Mouse (Mus musculus) yolk sac, embryonic 10.5 days (tissue): Measurements from ENCODE around the gene Sclt1.
A peak's percentile ranks its signal among the peaks of the same experiment; 100 is the strongest.
"Not testable (repeated sequence)": the region's sequence is repeated elsewhere in the genome, so short reads cannot be mapped to it uniquely, and the experiment has no call there.

Source experiments
- DNase-seq: peaks from one replicate; pipeline ENCODE4 v3.0.0-alpha.2; 2017; ENCODE audit warnings: low spot score

The Sclt1 gene

DNA sequence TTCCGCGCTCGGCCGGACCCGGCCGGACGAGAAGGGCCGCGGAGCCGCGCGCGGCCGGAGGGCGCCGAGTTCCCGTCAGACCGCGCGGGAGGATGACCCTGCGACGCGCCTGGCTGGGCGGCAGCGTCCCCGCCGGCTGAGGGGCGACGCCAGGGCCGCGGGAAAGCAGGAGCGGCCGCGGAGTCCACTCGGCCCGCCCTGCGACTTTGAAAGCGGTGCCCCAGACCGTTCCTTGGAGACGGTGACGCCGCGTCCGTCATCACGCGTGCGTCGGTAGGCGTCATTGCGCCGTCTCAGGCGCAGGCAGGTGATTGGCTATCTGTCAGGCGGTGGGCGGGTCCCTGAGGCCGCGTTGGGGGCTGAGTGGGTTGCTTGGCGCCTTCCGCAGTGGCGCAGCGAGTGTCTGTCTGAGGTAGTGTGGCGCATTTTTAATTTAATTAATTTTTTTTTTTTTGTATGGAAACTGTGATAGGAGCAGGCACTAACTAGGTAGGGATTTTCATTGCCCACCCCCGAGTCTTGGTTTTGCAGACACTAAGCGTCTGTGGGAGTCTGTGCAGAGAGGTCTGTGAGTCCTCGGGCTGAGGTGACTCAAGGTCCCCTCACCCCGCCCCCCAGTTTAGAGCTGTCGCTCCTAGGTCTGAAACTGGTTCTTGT lies at the start of gene Sclt1, which contains the start of gene D3Ertd751e:
Gene Sclt1 (minus strand): TSS at position 237 of the 657 bp plus-strand sequence.
Gene D3Ertd751e (plus strand): TSS at position 334 of the 657 bp plus-strand sequence.
- peak; percentile 94 for DNase-seq

DNA sequence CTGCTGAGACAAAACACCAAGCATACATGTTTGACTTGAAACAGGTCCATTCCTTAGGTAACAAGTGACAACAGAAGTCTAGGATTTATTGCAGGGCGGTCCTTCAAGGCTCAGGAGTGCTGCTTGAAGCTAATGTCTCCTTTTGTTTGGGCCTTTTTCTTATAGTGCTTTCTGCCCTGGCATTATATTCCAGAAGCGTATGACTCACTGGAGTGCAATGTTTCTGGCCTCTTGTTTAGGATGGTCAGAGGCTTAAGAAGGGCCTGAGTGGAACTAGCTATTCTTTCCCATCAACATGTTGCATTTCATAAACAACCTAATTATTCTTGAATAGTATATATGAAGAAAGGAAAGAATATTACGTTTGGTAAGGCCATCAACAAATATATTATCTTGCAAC lies 19.8 kb upstream of the Sclt1 start:
- no peak for DNase-seq

DNA sequence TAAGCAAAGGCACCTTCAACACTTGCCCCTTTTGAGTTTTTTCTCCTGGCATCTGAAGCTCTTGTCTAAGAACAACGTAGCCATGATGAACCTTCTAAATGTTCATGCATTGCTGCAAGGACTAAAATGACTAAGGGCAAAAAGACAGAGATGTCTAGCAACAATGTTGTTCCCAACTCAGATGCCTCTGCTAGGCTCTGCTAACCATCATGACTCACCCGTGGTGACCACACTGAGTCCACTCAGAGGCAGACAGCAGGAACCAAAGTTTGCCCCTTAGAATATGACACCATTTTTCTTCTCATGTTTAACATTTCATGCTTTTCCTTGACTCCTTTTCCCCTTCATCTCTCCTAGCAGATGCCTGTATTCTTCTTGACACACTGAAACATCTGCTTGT lies 12.2 kb upstream of the Sclt1 start:
- no peak for DNase-seq

DNA sequence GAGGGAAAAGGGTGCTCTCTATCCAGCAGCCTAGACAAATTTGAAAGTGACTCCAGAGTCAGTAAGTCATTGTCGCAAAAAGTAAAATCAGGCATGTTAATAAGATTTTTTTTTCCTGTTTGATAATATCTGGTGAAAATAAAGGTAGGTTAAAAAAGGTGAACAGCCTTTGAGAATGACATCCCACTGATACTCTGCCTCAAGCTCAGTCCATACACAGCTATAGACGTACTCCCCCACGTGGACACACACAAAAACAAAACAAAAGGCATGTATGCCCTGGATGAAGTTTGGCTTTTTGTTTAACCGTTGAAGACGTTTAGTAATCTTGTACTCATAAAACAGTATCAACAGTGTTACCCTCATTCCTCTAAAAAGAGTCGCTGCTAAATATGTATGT lies 1.1 kb upstream of the Sclt1 start:
- DNase-seq, result no peak

DNA sequence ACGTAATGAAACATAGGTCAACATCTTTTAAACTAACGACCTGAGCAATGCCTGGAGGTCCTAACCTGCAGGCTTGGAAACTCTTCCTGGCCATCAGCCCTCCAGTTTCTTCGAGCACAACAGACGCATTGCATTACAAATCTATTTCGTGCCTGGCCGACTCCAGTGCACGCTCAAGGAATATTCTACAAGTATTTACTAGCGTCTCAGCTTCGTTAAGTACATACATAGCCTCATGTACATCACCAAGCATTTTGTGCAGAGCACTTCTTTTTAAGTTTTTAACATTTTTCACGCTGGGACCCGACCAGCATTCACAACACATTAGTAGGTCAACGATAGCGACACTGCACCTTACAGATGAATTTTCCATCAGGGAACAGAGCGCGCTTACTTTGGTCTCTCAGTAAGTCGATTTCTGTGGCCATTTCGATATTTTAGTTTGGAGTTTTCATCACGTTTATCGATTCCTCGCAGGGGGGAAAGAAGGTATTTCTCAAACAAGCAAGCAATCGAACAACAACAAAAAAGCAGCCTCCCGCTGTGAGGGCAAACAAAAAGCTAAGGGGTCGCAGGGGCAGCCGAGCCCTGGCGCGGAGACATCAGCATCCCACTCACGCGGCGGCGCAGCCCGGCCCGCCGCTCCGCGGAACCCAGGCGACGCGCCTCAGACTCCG lies 575 bp downstream of the Sclt1 start:
- DNase-seq, result peak; percentile 3

DNA sequence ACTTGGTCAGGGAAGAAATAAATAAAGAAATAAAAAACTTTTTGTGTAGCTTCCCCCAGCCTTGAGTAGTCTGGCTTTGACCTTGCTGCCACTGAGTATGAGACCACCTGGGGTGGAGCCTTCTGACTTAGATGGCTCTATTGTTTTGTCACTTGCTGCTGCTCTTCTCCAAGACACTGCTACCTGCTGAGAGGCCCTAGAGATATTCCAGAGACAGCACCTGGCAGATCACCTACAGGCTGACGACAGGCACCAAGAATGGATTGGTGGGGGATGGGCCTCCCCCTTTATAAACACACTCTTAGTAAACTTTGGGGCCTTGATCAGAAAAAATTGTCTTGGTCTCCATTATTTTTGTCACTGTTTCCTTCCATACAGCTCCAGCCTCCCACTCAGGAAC lies 46.6 kb downstream of the Sclt1 start:
- DNase-seq, result no peak

DNA sequence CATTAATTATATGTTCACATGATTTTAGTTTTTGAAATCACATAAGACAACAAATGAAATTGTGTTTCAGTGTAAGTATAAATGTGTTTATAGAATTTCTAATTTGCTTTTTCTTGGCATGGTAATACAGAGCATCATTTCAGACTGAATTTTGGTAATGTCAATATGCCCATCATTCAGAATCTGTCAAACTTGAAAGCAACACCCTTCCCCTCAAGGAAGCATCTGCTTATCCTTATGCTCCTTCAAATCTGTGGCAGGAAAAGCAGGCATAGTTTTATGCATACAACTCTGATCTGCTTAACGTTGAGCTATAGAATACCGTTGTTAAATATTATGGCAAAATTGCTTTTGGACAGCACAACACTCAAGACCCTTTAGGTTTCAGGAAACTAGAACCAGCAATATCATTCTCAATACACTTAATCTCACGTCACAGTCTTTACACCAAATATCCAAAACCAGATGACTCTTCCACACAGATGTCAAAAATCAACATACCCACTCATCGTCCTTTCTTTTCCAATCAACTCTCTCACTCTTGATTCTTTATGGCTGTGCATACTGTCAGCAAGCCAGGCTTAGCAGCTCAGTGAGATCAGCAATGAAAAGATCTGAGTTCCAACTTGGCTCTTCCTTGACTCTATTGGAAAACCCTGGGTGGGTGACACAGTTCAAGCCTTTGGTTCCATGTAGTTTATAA lies 49.7 kb downstream of the Sclt1 start:
- DNase-seq, result no peak

DNA sequence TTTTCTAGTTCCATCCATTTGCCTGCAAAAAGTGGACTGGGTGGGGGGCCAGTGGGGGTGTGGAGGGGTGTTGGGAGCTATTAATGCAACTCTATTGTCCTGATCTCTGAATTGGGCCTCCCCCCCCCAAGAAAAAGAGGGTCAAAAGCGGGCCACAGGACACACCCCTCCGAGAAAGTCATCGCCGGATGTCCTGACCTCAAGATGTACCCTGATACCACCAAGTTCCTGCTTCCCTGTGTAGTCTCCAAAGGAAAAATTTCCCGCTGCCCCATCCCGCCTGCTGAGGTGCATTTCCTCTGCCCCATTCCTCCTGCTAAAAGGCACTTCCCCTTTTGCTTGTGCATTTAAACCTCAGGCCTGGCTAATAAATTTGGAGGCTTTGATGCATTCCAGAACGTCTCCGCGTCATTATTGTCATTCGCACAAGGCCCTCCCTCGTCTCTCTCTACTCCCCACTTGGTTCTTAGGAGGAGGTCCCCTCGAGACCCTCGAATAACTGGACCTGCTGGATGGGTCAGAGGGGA lies 52.1 kb downstream of the Sclt1 start:
- not testable (repeated sequence) for DNase-seq

DNA sequence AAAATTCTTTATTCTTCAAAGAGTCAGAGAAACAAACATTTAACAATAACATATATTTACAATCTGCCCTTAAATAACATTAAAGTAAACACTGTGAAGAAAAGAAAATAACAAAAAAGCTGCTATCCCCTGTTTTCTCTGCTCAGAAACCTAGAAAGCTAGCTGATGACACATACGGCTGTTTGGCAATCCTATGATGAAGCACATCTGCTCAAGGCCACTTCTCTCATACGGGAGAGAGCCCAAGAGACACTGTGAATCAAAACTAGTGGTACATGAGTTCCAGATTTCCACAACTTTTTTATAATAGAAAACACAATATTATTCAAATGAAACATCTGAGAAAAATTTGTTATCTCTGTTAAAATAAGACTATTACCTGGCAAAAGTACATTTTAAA lies 55.9 kb downstream of the Sclt1 start:
- DNase-seq, result no peak

DNA sequence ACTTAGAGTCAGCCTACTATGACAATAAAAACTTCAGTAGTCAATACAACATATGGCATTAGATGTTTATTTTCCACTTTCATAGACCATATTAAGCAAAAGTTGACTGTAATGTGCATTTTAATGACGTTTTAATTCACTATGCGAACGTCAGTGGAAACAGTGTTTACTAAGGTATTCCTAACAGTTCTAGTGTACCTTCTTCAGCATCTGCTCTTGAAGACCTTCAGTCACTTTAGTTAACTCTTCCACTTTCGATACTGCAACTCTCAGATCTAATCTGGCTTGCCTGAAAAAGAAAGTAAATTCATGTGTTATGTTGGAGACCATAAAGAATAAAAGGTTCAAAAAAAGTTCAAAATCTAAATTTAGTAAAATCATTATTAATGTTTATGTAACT lies 60.2 kb downstream of the Sclt1 start:
- DNase-seq, result no peak

DNA sequence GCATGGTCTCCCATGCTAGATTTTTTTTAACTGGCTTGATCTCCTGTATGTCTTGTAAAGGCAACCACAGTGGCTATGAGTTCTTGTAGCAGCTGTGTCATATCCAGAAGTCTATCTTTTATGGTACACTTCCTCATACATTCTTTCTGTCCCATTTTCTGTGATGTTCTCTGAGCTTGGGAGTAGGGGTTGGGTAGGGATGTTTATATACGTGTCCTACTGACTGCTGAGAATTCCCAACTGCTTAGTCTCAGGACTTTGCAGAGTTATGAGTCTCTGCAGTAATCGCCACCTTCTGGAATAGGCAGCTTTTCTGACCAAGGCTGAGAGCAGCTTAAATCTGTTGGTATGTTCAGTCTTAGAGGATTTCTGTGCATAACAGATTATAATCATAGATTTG lies 65.7 kb downstream of the Sclt1 start:
- no peak for DNase-seq

DNA sequence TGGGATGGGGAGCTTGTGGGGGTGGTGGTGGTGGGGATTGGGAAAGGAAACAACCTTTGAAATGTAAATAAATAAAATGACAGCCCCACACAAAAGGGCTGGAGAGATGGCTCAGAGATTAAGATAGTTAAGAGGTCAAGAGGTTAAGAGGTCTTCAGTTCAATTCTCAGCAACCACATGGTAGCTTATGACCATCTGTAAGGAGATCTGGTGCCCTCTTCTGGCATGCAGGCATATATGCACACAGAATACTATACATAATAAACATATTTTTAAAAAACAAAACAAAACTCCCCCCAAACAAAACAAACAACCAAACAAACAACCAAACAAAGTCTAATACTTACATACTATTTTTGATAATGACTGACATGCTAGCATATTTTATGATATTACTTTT lies 67.5 kb downstream of the Sclt1 start:
- no peak for DNase-seq

DNA sequence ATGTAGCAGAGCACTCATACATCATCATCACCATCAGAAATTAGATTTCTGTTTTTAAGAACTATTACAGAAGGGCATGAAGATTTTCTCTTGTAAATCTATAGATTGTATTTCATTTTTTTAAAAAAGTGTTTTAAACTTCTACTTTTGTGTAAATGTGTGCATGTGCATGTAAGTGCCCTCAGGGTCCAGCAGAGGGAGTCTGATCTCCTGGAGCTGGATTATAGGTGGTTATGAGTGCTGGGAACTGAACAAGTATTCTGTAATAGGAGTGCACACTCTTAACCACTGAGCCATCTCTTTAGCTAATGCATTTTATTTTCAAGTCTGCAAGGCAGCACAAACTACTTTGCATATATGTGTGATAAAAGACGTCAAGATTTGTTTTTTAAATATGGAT lies 86.7 kb downstream of the Sclt1 start:
- DNase-seq, result no peak

DNA sequence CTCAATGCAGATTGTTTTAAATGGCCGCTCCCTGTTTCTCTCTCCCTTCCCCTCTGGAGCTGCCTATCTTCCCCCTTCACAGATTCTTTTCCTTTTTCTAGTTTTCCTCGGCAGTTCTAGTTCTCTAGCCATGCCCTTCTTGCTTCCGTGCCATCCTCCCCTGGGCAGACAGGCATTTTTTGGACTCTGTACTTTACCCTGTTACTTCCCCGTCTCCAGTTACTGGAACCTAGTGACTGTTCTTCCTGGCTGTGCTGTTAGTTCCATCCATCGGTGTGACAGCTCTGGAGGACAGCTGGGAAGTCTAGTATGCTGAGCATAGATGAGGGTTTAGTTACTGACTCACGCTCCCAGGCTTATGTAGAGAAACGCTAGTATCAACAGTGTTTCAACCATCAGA lies 121.3 kb downstream of the Sclt1 start:
- DNase-seq, result no peak

DNA sequence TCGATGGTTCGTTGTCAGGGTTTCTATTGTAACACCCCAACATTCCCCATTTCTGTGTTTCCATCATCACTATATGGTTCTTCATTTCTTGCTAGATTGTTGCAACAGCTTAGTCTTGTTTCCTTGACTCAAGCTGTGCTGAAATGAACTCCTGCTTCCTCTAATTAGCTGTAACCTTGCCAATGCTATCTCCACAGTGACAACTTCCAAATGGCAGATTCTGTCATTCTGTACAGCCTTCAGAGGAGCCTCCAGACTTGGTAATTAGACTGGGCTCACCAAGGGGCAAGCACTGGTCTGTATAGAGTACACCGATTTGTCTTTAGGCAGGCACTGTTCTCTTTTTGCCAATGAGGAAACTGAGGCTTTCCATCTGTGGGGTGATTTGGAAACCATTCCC lies 123.8 kb downstream of the Sclt1 start:
- no peak for DNase-seq

DNA sequence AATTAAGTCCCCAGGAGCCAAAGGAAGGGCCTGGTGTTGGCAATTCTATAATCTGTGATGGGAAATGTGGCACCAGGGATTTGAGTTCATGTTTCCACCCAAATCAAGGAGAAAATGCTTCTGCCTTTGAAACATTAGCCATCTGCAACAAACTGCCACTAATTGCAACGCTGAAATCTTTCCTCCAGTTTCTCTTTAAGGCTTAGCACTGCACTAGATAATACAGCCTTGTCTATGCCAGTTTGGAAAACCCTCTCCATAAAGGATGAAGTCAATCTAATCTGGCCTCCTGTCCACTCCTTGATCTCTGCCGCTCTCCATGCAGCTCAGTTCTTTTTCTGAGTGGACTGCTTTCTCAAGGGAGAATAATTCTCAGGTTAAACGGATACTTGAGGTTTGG lies 124.3 kb downstream of the Sclt1 start:
- DNase-seq, result no peak

DNA sequence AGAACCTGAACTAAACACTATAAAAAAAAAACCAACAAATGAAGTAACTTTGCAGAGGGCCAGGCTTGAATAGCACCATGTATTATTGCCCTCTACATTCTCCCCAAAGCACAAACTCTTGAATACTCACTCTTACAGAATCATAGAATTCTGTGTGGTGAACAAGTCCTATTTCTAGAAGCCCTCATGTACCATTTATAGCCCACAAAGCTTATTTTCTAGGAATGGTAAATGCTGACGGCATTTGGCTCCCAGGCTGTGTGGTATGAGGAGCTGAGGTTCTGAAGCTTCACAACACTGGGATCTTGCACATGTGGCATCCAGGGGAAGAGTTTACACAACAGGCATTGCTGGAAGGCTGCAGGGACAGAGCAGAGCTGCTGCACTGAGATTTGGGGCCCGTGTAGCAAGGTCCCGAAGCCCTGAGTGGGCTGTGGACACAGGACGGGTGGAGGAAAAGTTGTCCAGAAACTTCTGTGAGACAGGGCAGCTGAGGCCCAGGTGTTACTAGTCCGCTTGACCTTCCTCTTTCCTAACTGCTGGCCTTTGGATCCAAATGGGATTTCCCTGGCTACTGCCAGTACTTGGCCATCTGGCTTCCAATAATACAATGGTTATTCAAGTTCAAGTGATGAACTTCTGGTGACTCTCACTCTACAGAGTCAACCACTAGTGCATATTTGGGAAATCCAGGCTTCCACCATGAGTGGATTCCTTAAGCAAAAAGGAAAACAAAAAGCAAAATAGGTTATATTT lies 127.9 kb downstream of the Sclt1 start:
- DNase-seq, result peak; percentile 2

DNA sequence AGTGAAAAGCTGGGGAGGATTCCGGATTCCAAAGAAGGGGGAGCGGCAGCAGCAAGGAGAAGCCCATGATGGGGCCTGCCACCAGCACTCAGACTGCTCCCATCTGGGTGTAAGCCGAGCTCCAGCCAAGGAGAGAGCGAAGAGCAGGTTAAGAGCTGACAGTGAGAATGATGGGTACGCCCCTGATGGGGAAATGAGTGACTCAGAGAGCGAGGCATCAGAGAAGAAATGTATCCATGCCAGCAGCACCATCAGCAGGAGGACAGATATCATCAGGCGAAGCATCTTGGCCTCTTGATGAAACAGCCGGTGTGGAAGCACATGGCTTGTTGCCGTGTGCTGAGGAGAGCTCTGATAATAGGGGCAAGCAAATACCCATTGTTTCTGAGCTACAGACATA lies 128.6 kb downstream of the Sclt1 start:
- DNase-seq, result peak; percentile 5

DNA sequence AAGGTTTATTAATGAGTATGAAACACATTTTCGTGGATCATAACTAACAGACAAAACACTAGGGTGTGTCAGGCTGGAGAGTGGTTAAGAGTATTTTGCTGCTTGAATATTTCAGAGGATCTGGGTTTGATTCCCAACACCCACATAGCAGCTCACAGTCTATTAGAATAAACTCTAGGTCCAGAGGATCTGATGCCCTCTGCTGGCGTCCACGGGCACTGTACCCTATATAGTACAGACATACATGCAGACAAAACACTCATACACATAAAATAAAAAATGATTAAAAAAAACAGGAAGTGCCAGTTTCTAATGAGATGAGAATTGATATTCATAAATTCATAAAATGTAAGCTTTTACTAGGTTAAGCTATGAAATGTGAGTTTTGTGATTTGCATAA lies 130.1 kb downstream of the Sclt1 start:
- DNase-seq, result peak; percentile 3

DNA sequence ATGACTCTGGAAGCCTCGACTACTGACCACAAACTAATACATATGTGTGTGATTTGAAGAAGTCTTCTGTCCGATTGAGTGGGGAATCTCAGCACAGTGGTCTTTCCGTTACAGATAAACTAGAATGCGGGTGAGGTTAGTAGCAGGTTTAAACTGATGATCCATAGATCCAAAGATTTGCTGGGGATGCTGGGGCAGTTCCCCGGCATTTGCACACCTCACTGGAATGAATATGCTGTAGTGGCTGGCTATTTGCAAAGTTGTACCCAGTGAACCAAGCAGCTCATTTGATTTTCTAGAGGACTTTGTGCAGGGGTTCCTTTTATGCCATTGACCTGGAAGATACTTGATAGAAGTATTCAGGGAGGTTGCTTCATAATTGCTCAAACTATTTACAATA lies 133.2 kb downstream of the Sclt1 start:
- DNase-seq, result no peak

DNA sequence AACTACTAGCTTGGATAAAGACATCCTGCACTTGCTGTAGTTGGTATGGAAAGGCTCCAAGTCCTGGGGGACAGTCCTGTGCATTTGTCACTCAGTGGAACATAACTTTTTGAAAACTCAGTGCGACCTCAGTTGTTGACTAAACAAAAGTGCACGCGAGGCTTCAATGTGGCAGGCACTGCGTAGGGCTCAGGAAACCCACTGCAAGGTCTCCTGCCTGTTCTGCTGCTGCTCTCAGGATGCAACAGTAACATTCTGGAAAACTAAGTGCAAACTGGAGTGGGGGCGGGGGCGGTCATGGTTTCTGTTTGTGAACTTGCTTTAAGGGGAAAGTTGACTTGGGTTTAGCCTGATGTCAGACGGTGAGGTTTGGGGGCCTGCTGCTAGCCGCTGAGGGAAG lies 134.8 kb downstream of the Sclt1 start:
- no peak for DNase-seq

DNA sequence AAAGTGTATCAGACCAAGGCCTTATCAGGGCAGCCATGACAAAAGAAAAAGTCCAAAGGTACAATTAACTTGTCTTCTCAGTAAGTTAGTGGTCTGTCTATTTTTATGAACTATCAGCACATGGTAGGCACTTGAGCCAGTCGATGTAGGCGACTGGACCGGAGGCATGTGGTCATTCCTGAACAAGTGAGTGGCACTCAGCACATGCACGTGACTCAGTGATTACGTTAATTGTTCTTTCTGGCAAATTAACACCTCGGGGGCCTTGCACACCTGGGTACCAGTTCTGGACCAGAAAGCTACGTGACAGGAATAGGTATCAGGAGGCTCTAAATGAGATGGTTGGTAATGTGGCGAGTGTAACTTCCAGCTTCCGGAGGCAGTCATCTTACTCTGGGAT lies 135.3 kb downstream of the Sclt1 start:
- no peak for DNase-seq

DNA sequence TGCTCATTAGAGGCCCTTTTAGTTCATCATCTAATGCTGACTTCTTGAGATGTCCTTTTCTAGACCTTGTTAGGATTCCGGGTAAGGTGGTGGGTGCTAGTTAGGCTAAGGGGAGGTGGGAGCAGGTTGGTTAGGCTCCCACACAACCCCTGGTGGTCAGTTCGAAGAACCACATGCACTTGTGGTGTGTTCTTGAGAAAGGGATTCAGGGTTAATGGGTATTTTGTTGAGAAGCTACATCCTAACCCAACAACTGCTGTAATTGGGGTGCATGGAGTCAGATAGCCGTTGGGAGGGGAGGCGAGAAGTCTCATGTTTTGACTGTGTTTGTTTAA lies 136.0 kb downstream of the Sclt1 start:
- no peak for DNase-seq
